Mouse (Mus musculus) cerebellum, postnatal 36 days (tissue): Measurements from ENCODE around the gene Rec8.
A peak's percentile ranks its signal among the peaks of the same experiment; 100 is the strongest.

ENCODE experiments used
- DNase-seq, 2 experiments: peaks; one replicate each; pipeline ENCODE4 v3.0.0; 2021 to 2022; ENCODE audit warnings: mixed read lengths in 2 of 2

The Rec8 gene

GRCm38 (mm10) chr14:55596036-55596690, 21.7 kb upstream of the Rec8 start:
- DNase-seq = no peak

DNA sequence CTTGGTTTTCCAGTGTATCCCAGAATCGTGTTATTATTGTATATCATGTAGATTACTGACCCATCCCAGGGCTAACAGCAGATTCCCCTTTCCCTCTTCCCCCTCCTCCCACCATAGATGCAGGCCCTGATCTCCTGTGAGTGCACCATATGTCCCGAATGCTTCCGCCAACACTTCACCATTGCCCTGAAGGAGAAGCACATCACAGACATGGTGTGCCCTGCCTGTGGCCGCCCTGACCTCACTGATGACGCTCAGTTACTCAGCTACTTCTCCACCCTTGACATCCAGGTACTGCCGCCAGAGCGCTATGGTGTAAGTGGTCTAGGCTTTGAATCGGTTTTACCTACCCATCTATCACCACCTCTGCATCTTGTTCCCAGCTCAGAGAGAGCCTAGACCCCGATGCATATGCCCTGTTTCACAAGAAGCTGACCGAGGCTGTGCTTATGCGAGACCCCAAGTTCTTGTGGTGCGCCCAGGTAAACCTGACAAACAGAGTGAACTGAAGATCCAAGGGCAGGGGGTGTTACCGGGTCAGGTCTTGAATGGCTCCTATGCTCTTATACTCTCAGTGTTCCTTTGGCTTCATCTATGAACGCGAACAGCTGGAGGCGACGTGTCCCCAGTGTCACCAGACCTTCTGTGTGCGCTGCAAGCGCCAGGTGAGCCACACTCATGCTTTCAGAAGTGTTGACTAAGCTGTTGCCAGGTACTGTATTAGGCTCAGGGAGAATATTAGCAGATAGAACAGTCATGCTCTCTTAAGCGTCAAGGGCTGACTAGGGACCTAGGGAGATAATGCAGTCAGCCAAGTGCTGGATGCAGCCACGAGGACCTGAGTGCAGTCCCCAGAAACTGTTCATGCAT, 19.1 kb upstream of the Rec8 start:
- DNase-seq = no peak

GRCm38 (mm10) chr14:55603271-55603632, 14.6 kb upstream of the Rec8 start, which contains the start of gene Irf9:
Gene Irf9 (plus strand): TSS chr14:55603571.
- DNase-seq = no peak

- DNase-seq = peak; percentile 84 to 87
Measured at GRCm38 (mm10) chr14:55603633-55604576, 13.9 kb upstream of the Rec8 start.

DNA sequence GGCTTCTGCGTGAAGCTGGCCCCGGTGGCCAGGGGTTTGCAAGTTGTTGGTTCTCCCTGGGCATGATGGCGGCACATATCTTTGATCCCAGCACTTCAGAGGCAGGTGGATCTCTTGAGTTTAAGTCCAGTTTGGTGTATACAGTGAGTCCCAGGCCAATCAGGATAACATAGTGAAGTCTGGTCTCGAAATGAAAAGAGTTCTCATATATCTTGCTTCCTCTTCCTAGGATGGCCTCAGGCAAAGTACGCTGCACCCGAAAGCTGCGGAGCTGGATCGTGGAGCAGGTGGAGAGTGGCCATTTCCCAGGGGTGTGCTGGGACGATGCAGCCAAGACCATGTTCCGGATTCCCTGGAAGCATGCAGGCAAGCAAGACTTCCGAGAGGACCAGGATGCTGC, 13.0 kb upstream of the Rec8 start:
- DNase-seq = no peak

DNA sequence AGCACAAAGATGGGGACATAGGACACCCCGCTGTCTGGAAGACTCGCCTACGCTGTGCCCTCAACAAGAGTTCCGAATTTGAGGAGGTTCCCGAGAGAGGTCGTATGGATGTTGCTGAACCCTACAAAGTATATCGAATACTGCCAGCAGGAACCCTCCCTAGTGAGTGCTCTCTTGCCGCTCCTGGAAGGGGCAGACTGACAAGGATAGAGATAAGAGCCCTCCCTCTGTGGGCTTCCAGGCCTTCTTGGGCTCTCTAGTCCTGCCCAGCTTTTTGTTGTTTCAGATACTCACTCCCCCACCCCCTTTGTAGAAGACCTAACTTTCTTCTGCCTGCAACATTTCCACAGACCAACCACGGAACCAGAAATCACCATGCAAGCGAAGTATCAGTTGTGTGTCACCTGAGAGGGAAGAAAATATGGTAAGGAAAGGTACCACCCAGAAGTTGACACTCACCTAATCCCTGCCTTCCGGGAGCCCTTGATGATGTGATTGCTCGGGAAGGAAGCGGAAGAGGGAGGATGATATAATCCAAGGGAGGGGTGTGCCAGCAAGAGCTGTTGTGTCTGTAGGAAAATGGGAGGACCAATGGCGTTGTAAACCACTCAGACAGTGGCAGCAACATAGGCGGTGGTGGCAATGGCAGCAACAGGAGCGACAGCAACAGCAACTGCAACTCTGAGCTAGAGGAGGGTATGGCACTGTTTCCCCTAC, 11.9 kb upstream of the Rec8 start:
- DNase-seq = no peak

GRCm38 (mm10) chr14:55608339-55608738, 9.5 kb upstream of the Rec8 start:
- DNase-seq = no peak

DNA sequence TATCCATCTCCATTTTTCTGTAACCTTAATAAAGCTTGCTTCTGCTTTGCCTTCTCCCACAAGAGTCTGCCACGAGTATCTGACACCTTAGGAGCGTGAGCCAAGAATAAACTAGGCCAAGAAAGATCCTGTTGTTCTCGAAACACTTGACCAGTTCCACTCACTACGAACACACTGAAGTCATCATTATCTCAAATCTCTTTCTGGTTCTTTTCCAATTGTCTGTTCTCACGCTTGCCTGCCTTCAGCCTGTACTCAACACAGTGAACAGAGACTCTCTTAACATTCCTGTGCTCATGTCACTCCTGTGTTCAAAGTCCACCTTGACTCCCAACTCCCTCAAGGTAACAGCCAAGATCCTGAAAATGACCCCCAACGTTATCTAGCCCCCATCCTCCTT, 4.5 kb upstream of the Rec8 start:
- no peak for DNase-seq

- no peak for DNase-seq
Measured at GRCm38 (mm10) chr14:55614565-55615178, 3.2 kb upstream of the Rec8 start.

- no peak for DNase-seq
Measured at GRCm38 (mm10) chr14:55615876-55616275, 2.0 kb upstream of the Rec8 start.

- DNase-seq = no peak
Measured at GRCm38 (mm10) chr14:55616844-55617243, 993 bp upstream of the Rec8 start.

DNA sequence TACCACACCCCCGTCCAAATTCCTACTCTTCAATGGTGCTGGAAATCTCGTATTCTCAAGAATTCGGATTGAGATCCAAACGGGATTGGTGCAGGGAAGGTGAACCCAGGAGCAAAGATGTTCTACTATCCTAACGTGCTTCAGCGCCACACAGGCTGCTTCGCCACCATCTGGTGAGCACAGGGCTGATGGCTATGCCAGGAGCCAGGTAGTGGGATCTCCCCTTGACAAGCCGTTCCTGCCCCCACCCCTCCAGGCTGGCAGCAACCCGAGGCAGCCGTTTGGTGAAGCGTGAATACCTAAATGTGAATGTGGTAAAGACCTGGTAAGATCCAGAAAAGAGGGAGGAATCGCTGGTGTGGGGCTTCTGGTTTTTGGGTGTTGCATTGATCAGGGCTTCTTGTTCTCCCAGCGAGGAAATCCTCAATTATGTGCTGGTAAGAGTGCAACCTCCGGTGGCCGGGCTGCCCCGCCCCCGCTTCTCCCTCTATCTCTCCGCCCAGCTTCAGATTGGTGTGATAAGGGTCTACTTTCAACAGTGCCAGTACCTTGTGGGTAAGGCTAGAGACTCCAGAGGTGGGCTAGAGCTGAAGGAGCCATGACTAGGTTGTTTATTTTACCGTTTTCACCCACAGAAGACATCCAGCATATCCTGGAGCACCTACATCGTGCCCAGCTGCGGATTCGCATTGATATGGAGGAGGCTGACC, 804 bp downstream of the Rec8 start:
- peak; percentile 42 to 50 for DNase-seq

DNA sequence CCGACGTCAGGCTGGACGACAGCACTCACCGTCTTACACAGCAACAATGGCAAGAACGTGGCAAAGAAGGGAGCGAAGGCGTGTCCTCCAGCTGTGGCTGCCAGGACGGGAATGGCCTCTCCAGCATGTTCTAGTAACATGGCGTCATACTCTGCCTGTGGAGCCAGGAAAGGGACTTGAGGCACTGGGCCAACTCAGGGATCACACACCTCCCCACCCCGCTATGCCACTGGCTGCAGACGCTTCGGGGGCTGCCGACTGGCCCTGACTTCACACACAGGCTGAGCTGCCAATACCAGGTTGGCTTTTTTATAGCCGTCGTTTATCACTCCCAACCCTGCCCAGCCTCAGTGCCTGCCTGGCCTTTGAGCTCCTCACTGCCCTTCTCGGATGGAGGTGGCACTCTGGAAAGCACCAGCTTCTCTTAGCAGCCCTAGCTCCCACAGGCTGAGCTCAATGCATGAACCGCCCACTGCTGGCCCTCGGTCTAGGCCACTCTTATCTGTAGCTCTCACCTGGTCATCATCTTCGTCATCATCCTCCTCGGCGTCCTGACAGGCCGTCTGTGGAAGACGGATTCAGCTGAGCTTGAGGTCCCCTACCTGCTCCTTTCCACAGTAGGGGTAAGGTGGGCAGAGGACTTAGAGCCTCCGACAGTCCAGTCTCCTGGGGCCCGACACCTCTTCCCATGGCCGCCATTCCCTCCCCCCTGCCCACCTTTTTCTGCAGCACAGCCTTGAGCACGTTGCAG, 10.4 kb downstream of the Rec8 start:
- DNase-seq = no peak

GRCm38 (mm10) chr14:55629312-55629711, 11.5 kb downstream of the Rec8 start:
- DNase-seq = peak; percentile 28 to 32

- peak; percentile 63 to 64 for DNase-seq
Measured at GRCm38 (mm10) chr14:55634874-55635522, 17.2 kb downstream of the Rec8 start.

DNA sequence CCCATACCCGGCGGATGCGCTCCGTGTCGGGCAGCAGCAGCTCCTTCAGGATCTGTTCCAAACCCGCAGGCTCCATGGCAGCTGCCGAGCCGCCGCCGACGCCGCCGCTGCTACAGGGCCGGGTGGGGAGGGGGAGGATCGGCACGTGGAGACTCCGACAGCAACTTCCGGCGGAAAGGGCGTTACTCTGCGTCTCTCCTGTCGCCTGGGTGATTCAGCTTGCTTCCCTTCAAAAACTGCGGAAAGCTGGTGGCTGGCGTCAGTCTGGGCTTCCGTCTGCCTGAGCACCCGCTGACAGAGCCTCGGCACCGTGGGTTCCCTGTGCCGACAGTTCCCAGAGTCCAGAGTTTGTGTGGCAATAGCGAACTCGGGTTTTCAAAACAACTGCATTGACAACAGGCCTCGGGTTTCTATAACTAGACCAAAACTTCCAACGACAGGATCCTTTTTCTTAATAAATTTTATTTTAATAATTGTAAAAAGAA, 17.7 kb downstream of the Rec8 start, which contains the start of gene Ipo4:
Gene Ipo4, minus strand, starts transcription at position 435 of the 485 bp plus-strand sequence.
- peak; percentile 85 for DNase-seq

GRCm38 (mm10) chr14:55637795-55638194, 20.0 kb downstream of the Rec8 start, which contains the start of gene Gm49378:
Gene Gm49378 (minus strand): TSS chr14:55637895.
- no peak for DNase-seq

DNA sequence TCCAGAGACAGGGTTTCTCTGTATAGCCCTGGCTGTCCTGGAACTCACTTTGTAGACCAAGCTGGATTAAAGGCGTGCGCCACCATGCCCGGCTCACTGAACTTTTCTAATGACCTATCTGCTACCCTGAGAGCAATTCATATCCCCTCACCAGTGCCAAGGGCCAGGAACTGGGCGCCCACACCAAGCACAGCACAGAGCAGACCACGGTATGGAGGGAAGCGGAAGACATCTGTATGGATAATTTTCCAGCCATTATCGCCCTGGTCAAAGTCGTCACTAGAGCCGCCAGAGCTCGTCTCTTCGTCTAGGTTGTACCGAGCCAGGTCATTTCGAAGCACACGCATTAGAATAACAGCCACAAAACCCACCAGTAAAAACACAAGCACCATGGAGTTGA, 23.0 kb downstream of the Rec8 start:
- DNase-seq = no peak

GRCm38 (mm10) chr14:55641291-55641690, 23.5 kb downstream of the Rec8 start:
- no peak for DNase-seq

DNA sequence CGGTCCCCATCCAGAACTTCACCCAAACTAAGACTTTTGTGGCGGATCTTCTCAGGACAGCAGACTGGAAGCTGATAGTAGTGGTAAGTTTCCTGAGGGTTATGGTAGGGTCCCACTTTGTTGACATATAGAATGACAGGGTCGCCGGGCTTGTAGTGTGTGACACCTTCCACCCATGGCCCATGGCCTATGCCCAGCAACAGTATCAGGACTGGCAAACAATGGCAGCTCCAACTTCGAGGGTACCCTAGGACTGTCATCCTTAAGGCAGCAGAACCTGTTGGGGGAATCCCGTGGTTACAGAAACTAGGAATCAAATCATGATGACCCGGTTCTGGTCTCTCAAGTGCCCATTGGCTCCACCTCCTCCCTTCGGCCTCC, 24.8 kb downstream of the Rec8 start:
- DNase-seq = no peak
